Mouse (Mus musculus) megakaryocyte-erythroid progenitor cell, adult 5-6 weeks (primary cell): ENCODE measurements around the gene Ddx56. TPM values are rescaled to one million over a fixed set of nuclear protein-coding genes. Genes with fewer than 3 reads are reported as not detected.
"Not testable (repeated sequence)": the region's sequence is repeated elsewhere in the genome, so short reads cannot be mapped to it uniquely, and the experiment has no call there.

ENCODE experiments used
- ATAC-seq: replicated peaks from 2 replicates; pipeline ENCODE4 v1.8.0; 2016; ENCODE audit warnings: mild to moderate bottlenecking, inconsistent platforms; ENCODE audit not compliant: severe bottlenecking, poor library complexity, low FRiP score, low TSS enrichment
- total RNA-seq, 2 experiments: library from RNA; stranded (forward) in 1 of 2; stranded (reverse) in 1 of 2; fragments of 200-1000, 215-1000 nt in 1 of 2; fragments of >200 nt in 1 of 2; fragmentation: Nextera tagmentation in 1 of 2; gene quantifications; 2 replicates each; pipeline ENCODE4 v1.2.3; 2014 to 2017

Gene Ddx56
- total RNA-seq, 2 experiments from 2014 or later: 63.2 to 69.2 TPM

DNA sequence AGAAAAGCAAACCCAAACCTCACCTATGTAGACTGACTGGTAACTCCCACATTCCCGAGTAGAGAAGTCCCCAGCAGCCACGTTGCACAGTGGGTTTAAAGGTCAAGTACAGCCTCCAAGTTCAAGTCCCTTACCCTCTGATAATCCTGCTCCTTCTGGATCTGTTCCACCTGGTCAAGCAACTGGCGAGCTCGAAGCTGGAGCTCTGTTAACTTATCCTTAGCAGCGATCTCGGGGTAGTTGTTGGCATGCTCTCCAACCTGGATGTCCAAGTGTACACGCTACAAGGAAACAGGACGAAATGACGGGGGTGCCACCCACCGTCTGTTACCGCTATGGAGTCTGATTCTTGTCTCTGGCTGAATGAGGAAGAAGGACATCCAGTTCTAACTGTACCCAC, 6.0 kb upstream of the Ddx56 start:
- no peak for ATAC-seq

DNA sequence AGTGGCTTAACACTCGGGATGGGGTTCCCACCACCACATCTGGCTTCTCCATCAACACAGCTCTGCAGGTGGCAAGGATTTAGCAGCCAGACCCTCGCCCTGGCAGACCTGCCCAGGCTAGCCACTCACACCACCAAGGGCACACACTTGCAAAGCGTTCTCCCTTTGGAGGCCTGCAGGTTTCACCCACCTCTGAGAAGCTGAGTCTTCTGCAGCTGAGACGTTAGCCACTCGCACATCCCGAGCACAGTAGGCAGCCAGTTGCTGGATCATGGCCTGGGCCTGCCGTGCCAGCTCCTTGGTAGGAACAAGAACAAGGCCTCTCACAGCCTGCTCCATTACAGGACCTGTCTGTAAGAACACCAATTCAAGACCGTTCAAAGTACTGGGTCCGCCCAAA, 951 bp downstream of the Ddx56 start:
- ATAC-seq: no peak

DNA sequence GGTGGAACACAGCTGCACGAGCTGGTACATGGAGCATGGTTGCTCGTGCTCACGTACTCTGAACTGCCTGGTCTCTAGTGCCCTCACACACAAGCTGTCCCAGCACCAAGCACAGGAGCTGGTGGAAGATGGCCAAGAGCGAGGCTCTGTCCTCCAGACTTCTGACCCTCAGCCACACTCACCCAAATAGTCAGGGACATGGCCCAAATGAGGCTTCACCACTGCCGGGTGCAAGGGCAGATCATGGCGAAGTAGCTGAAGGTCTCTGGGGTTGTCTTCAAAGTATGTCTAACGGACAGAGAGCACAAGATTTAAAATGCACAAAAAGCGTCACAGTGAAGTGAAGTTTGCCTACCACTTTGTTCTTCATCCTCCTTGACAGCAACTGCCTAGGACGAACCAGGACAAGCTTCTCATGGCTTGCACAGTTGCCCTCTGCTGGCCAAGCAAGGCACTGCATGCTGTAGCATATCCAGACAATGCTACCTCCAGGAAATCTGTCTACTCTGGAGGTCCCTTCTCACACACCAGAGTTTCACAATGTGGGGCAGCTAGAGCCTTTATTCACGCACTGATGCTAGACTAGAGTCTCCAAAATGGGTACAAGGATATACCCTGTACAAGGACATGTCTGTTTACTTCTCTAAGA, 6.0 kb downstream of the Ddx56 start:
- peak; percentile 72 for ATAC-seq

DNA sequence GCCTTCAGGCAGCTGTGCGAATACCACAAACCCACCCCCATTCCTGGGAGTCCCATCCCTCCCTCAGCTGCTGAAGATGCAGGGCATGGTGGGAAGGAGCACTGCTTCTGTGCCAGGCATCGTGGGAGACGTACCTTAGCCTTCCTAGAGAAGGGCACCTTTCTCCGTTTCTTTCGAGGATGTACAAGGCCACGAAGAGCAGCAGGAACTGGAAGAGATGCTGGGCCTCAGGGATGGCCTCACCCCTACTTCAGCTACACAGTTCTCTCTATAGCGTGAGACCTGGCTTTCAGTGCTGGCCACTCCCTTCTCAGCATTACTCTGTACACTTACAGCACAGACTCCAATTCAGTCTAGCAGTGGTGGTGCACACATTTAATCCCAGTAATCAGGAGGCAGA, 8.2 kb downstream of the Ddx56 start:
- ATAC-seq: no peak

DNA sequence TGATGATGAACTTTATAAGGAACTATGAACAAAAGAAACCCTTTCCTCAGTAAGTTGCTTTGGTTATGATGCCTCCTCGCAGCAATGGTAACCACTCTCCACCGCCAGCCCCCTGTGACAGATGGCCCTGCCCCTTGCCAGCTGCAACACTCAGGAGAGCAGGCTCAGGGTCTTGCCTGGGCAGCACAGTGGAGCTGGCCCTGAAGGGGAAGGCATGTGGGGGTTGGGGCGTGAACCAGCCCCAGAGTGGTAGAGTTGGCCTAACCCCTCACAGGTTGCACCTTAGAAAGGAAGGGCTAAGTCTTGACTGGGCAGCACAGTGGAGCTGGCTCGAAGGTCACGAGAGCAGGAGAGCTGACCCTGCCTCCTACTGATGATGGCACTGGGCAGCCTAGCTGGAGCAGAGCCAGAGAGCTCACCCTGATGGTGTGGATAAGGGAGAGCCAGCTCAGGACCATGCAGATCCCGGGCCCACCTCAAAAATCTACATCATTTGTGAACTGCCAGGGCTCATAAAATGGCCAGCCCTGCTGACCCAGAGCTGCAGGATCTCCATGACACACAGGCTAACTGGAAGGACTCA, 11.0 kb downstream of the Ddx56 start:
- peak; percentile 40 for ATAC-seq

DNA sequence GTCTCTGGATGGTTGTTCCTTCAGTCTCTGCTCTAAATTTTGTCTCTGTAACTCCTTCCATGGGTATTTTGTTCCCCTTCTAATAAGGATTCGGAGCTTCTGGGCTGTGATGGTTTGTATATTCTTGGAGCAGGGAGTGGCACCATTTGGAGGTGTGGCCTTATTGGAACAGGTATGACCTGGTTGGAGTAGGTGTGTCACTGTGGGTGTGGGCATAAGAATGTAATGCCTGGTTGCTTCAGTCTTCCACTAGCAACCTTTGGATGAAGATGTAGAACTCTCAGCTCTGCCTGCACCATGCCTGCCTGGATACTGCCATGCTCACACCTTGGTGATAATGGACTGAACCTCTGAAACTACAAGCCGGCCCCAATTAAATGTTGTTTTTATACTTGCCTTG, 13.0 kb downstream of the Ddx56 start:
- ATAC-seq: not testable (repeated sequence)

DNA sequence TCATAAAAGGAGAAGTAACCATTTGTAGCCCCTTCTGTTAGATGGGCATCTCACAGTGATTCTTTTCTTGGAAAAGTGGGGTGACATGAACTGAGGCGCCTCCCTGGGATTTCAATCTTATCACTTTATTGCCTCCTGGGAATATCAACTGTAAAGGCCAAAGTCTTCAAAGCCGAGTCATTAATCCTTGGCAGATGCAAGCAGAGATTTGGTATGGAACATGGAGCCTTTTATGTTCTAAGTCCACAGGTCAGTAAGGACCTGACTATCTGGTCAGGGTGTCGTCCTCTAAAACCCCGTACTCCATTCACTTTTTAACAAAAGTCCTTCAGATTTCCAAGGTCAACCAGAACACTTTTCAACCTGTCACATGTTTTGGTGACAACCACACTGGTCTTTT, 14.7 kb downstream of the Ddx56 start:
- no peak for ATAC-seq

DNA sequence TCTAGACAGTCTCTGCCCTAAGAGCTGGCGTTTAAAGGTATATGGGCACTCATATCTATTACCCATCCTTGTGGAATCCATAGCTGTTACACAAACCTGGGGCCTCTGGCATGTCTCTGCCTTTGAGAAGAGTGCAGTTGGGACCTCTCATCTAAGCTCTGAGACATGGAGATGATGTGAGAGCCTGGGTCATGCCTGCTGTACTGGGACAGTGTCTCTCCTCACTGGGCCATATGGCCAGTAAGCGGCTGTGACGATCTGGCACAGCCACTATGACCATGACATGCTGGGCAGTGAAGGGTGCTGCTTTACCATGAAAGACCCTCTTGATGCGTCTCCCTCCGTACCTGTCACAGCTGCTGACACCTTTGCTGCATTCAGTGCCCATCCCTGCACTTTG, 15.3 kb downstream of the Ddx56 start:
- ATAC-seq: no peak

DNA sequence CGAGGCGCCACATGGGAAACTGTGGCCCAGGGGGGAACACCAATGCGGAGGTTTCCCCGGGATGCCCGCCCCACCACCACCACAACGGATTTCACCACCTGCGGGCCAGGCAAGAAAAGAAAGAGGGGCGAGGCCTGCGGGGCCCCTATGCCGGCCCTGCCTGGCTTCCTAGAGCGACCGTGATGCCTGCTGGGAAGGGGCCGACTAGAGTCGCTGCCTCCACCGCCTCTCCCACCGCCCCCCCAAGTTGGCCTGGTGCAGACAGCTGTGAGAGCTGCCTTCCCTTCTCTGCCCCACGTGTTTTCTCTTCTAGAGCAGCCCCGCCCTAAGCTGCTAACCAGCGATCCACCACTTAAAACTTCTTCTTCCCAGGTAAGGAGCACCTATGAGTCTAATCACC, 22.9 kb downstream of the Ddx56 start:
- no peak for ATAC-seq

DNA sequence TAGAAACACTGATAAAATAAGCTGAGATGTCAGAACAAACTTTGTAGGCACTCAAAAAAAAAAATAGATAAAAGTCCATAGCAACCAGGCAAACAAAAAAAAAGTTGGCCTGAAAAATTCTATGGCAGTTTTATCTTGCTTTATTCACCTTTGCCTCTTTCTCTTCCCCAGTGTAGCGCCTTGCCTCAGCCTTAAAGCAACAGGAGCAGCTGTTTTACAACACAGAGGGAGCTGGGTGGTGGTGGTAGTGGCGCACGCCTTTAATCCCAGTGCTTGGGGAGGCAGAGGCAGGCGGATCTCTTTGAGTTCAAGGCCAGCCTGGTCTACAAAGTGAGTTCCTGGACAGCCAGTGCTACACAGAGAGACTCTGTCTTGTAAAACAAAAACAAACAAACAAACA, 34.5 kb downstream of the Ddx56 start:
- ATAC-seq: no peak

DNA sequence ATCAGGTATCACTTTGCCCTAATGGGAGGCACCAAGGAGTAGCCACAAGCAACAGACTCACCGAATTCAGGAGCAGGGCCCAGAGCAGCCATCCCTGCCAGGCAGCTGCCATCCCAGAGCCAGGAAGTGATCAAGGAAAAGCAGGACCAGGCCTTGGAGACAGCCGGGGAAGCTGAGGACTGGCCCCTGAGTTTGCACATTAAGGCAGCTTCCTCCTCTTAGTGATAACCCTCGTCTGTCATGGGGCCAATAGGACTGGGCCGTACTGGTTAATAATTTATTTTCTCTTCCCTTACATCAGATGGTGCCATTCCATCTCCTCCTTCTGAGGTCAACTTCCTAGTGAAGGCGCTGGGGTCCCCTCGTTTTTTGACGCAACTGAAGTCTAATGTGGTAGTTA, 37.6 kb downstream of the Ddx56 start, which contains the start of gene Npc1l1:
Gene Npc1l1 (minus strand): TSS at position 132 of the 400 bp plus-strand sequence.
- no peak for ATAC-seq

DNA sequence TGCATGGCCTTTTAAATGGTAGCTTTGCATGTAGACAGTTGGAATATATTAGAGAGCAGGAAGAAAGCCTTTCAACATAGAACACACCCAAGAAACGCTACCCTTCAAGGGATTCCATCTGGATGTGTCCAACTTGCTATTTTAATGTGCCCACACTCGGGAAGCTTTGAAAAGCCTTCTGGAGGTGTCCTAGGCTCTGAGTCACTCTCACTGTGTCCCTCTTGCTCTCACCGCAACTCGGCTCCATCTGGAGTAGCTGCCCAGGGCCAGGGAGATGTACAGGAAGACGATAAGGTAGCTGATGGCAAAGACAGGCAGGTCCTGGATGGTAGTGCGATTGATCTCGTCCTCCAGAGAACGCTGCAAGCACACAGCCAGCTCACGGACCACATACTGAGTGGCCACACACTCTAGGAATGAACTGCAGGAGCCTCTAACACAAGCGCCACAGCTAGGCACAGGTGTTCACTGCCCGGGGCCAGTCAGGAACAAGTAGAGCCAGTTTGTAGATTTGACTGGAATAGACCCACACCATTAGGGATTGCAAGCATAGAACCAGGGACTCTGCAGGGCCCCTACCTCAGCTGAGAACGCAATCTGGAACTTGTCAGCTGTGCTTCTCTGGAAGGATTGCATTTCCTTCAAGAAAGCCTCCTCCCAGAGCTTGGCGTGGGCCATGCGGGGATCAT, 42.9 kb downstream of the Ddx56 start:
- no peak for ATAC-seq

DNA sequence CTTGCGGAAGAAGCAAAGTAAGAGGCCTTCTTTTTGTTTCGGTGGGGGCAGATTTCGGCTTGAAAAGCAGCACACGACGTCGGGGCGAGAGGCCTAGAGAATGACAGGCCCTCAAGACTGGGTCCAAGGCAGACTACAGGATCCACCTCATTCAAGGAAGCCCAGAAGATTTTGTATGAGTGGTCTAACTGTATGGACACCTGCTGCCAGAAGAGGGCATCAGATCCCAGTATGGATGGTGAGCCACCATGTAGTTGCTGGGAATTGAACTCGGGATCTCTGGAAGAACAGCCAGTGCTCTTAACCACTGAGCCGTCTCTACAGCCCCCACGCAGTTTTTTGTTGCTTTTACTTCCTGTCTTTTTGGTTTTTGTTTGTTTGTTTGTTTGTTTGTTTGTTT, 45.4 kb downstream of the Ddx56 start:
- ATAC-seq: no peak

DNA sequence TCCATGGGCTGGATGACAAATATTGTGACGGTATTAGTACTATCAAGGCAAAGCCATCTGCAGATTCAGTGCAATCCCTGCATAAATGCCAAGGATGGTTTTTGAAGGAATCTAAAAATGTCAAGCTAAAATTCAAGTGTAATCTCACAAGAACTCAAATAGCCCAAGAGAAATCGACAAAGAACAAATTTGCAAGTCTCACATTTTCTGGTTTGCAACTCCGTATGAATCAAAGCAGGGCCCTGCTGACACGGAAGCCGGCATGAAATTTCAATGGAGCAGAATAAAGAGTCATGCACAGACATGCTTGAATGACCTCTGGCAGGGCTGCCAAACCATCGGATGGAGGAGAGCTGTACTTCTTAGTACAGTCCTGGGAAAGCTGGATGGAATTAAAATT, 47.6 kb downstream of the Ddx56 start:
- ATAC-seq: no peak

DNA sequence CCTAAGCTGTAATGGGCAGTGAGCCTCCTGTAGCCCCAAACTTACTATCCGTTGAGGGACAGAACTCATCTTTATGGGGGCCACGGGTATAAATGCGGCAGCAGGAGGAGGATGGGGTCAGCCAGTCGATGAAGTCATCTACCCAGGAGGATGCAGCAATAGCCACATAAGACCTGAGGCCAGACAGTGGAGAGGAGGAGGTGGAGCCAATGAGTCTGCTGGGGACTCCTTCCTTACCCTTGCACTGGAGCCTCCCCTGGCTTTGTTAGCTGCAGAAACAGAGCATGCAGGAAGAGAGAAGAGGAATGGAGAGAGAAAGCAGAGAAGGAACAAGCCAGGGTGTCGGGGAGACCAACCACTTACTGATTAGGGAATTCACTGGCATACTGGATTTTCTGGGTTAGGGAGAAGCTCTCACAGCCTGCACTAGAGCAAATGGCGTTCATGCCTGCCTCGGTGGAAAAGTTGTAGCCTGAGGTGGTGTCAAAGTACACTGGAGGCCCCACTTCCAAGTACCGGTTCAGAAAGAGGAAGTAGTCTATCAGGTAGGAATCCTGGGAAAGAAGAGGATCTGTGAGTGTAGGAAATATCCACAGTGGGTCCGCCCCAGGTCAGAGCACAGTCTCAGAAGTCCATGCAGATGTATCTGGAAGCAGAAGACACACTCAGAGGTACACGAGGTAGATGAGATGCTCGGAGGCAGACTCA, 49.2 kb downstream of the Ddx56 start:
- no peak for ATAC-seq

DNA sequence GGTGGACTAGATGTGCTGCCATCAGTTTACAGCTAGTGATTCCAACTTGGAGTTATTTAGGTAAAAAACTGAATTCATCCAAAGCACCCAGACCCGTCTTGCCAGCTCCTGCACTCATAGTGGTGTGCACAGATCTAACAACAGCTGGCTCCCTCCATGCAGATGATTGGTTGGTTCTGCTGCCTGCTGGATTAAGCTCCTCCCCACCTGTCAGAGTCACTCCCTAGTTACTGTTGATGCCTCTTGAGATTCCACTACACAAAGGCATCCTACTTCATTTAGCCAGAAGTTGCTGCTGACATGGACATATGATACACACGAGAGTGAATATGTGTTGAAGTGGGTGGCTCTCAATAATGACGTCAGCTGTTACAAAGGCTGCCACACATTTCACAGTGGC, 50.7 kb downstream of the Ddx56 start:
- ATAC-seq: no peak

Other genes with a start within 250 kb of the Ddx56 start
- gene Camk2b, start 201.4 kb downstream of the Ddx56 start, total RNA-seq (2014; fragmentation: Nextera tagmentation): 0.52 and 3.0 TPM in 2 replicates
- gene Camk2b, start 201.4 kb downstream of the Ddx56 start, total RNA-seq (2017): 1.6 TPM in 1 of 2 replicates, not detected in the other
- gene A730071L15Rik, start 67.7 kb downstream of the Ddx56 start, total RNA-seq (2014; fragmentation: Nextera tagmentation): 2.9 TPM in 1 of 2 replicates, not detected in the other
- gene A730071L15Rik, start 67.7 kb downstream of the Ddx56 start, total RNA-seq (2017): 0.47 TPM in 1 of 2 replicates, not detected in the other
- gene Nudcd3, start 67.4 kb downstream of the Ddx56 start, total RNA-seq (2014; fragmentation: Nextera tagmentation): 27.6 and 35.1 TPM in 2 replicates
- 34.6 and 39.0 TPM in 2 replicates for gene Nudcd3, start 67.4 kb downstream of the Ddx56 start, total RNA-seq (2017)
- gene Npc1l1, start 37.6 kb downstream of the Ddx56 start, total RNA-seq (2014; fragmentation: Nextera tagmentation): 0.22 TPM in 1 of 2 replicates, not detected in the other
- gene Npc1l1, start 37.6 kb downstream of the Ddx56 start, total RNA-seq (2017): not detected in 2 replicates
- 18.9 and 35.5 TPM in 2 replicates for gene Tmed4, start 7.1 kb upstream of the Ddx56 start, total RNA-seq (2014; fragmentation: Nextera tagmentation)
- gene Tmed4, start 7.1 kb upstream of the Ddx56 start, total RNA-seq (2017): 18.8 and 25.3 TPM in 2 replicates
- gene Ogdh, start 23.9 kb upstream of the Ddx56 start, total RNA-seq (2014; fragmentation: Nextera tagmentation): 125 and 127 TPM in 2 replicates
- 70.9 and 91.2 TPM in 2 replicates for gene Ogdh, start 23.9 kb upstream of the Ddx56 start, total RNA-seq (2017)
- gene Zmiz2, start 121.3 kb upstream of the Ddx56 start, total RNA-seq (2014; fragmentation: Nextera tagmentation): 65.9 and 70.0 TPM in 2 replicates
- 5.6 and 10.4 TPM in 2 replicates for gene Zmiz2, start 121.3 kb upstream of the Ddx56 start, total RNA-seq (2017)
- 3,823 and 4,304 TPM in 2 replicates for gene Ppia, start 147.7 kb upstream of the Ddx56 start, total RNA-seq (2014; fragmentation: Nextera tagmentation)
- 1,965 and 1,971 TPM in 2 replicates for gene Ppia, start 147.7 kb upstream of the Ddx56 start, total RNA-seq (2017)
- gene H2afv, start 176.7 kb upstream of the Ddx56 start, total RNA-seq (2014; fragmentation: Nextera tagmentation): 144 and 178 TPM in 2 replicates
- 85.9 and 103 TPM in 2 replicates for gene H2afv, start 176.7 kb upstream of the Ddx56 start, total RNA-seq (2017)
- gene Purb, start 208.1 kb upstream of the Ddx56 start, total RNA-seq (2014; fragmentation: Nextera tagmentation): 43.7 and 49.9 TPM in 2 replicates
- 60.5 and 70.9 TPM in 2 replicates for gene Purb, start 208.1 kb upstream of the Ddx56 start, total RNA-seq (2017)